Mouse (Mus musculus): ENCODE data around the gene Hivep3.
A peak's percentile ranks its signal among the peaks of the same experiment; 100 is the strongest.

DNA sequence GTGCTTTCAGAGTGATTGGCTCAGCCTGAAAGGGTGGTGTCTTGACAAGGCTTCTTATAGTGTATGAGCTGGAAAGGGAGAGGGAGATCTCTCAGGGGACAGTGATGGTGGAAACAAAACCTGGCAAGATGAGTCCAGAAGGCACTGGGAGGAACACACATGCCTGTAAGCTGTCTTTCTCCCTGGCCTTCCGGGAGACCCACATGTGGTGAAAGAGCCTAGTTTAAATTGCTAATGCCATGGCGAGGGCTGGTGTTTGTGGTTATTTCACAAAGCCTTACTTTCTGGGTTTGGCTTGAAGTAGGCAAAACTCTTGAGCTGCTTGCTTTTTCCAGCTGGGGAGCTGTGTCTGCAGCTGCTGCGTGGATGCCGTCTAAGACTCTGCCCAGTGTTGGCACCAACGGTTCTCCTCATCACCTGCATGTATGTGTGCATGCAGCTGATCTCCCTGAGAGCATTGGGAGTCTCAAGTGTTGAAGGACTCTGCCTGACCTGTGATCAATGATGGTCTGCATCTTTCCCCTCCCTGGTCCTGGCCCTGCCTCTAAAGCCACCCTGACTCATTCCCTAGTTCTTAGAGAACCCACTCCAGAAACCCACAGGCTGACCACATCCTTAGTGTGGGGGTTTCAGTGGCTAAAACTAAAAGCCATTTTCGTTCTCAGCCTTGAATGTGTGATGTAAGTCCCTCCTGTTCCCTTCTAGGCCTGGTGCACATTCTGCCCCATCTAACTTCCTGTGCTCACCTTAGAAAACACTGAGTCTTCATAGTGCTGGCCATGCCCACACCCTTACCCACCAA lies 163.7 kb downstream of the Hivep3 start:
- no peak for TF ChIP-seq CTCF (IDR thresholded peaks at IDR 0.05; ENCODE audit: control insufficient read depth, insufficient read depth, insufficient read length)
- TF ChIP-seq MAX (IDR thresholded peaks at IDR 0.05), result peak; percentile 37
